Mouse (Mus musculus) G1E (cell line): Measurements from ENCODE around the gene Gm29735. TPM values are rescaled to one million over a fixed set of nuclear protein-coding genes. Genes with fewer than 3 reads are reported as not detected.
"Not testable (repeated sequence)": the region's sequence is repeated elsewhere in the genome, so short reads cannot be mapped to it uniquely, and the experiment has no call there.

Experiments used
- ATAC-seq: 2 replicates; pipeline ENCODE4 v1.8.0; 2016; ENCODE audit warnings: mild to moderate bottlenecking; ENCODE audit not compliant: insufficient number of reproducible peaks, poor library complexity, low FRiP score, severe bottlenecking; ENCODE audit errors: extremely low read depth
- DNase-seq: peaks from one replicate; pipeline ENCODE4 v3.0.0; 2012; ENCODE audit warnings: low spot score
- H3K27me3 ChIP-seq: 2 replicates; pipeline ENCODE4 v1.6.1; 2012; ENCODE audit warnings: mild to moderate bottlenecking, low read length, inconsistent platforms; ENCODE audit not compliant: insufficient read depth
- H3K36me3 ChIP-seq: replicated peaks from 2 replicates; pipeline ENCODE3; 2012; ENCODE audit warnings: mild to moderate bottlenecking, inconsistent platforms
- H3K4me1 ChIP-seq: 2 replicates; pipeline ENCODE4 v1.6.1; 2012; ENCODE audit warnings: low read depth, low read length, inconsistent platforms, mixed read lengths; ENCODE audit not compliant: insufficient read depth
- H3K4me3 ChIP-seq: 2 replicates; pipeline ENCODE4 v1.5.1; 2012; ENCODE audit warnings: low read depth, mild to moderate bottlenecking, inconsistent platforms, low read length, moderate library complexity, mixed read lengths
- H3K9me3 ChIP-seq: replicated peaks from 2 replicates; pipeline ENCODE4 v1.6.1; 2012; ENCODE audit warnings: inconsistent platforms
- CTCF ChIP-seq: IDR thresholded peaks from 2 replicates; pipeline ENCODE4 v1.5.1; 2012; ENCODE audit warnings: low read depth, low read length, inconsistent platforms, mixed read lengths
- GATA1 ChIP-seq: IDR thresholded peaks from 2 replicates; pipeline ENCODE4 v1.6.1; 2012; ENCODE audit warnings: borderline replicate concordance, low read length, inconsistent platforms, mixed read lengths
- GATA2 ChIP-seq: IDR thresholded peaks from 2 replicates; pipeline ENCODE4 v1.6.1; 2012; ENCODE audit warnings: low read depth, low read length, inconsistent platforms, borderline replicate concordance
- POLR2AphosphoS5 ChIP-seq: IDR thresholded peaks from 2 replicates; pipeline ENCODE4 v1.6.1; 2012; ENCODE audit warnings: low read depth, low read length, inconsistent platforms; ENCODE audit not compliant: insufficient replicate concordance
- TAL1 ChIP-seq: conservative IDR thresholded peaks from 2 replicates; pipeline ENCODE4 v1.6.1; 2012; ENCODE audit warnings: low read depth, low read length, inconsistent platforms, mixed read lengths
- polyA plus RNA-seq: library from polyadenylated mRNA; stranded (reverse); fragments of >175 nt; gene quantifications from 2 replicates; pipeline ENCODE4 v1.2.3, GENCODE M21; 2012
- total RNA-seq, 2 experiments: library from RNA; stranded (forward) in 1 of 2; stranded (reverse) in 1 of 2; fragments of 200-1000 nt in 1 of 2; fragments of >200 nt in 1 of 2; fragmentation: Nextera tagmentation in 1 of 2; gene quantifications; 2 replicates each; pipeline ENCODE4 v1.2.3; 2014 to 2017

Gm29735 gene
- total and polyA plus RNA-seq, 3 experiments, result not detected

- Histone ChIP-seq H3K27me3 (peaks cover 4% of the 10 kb centered on the region; the same call in 1 of the 2 replicates), H3K4me3 (no peak overlapping the region), H3K36me3 (no peaks in the 10 kb centered on the region), H3K9me3 (no peaks in the 10 kb centered on the region), H3K4me1 (no peaks in the 10 kb centered on the region)
- TF ChIP-seq TAL1 (no peak), GATA2 (no peak), GATA1 (no peak), POLR2AphosphoS5 (no peak)
- no peak for ATAC-seq
- DNase-seq, result no peak
These were observed 22.5 kb downstream of the Gm29735 start for GRCm38 (mm10) chr7:142134206-142134995.

GRCm38 (mm10) chr7:142128843-142129242 lies 28.1 kb downstream of the Gm29735 start:
- Histone ChIP-seq H3K4me3 (no peak overlapping the region), H3K36me3 (no peaks in the 10 kb centered on the region)

GRCm38 (mm10) chr7:142120629-142121028 lies 36.3 kb downstream of the Gm29735 start, which contains the start of gene Gm45618:
TSS of gene Gm45618 (minus strand) at chr7:142120729.
- not testable (repeated sequence) for H3K9me3 ChIP-seq, H3K27me3 ChIP-seq, H3K4me3 ChIP-seq, H3K4me1 ChIP-seq, DNase-seq, H3K36me3 ChIP-seq, ATAC-seq

More at GRCm38 (mm10) chr7:142128843-142129242, 28.1 kb downstream of the Gm29735 start:
- ATAC-seq (no peak), DNase-seq (no peak)
- Histone ChIP-seq H3K4me1 (no peaks in the 10 kb centered on the region), H3K9me3 (no peaks in the 10 kb centered on the region), H3K27me3 (peaks cover 4% of the 10 kb centered on the region; the same call in 1 of the 2 replicates)
- TF ChIP-seq GATA2 (no peak), POLR2AphosphoS5 (no peak), GATA1 (no peak)

GRCm38 (mm10) chr7:142119632-142120031 lies 37.3 kb downstream of the Gm29735 start:
- Histone ChIP-seq H3K36me3 (no peaks in the 10 kb centered on the region), H3K4me3 (no peak overlapping the region), H3K4me1 (no peaks in the 10 kb centered on the region), H3K27me3 (0 out of 2 replicates have a peak, but pooled peaks cover 3% of the 10 kb centered on the region), H3K9me3 (no peaks in the 10 kb centered on the region)
- DNase-seq (no peak), ATAC-seq (no peak)
- no peak for TF ChIP-seq GATA2
- no peak for TF ChIP-seq GATA1
- TF ChIP-seq CTCF, result no peak

Other genes starting within 250 kb of the Gm29735 start
Only the 20 nearest of the 21 such genes appear.
- not detected in 2 replicates for gene Brsk2, start 207.4 kb downstream of the Gm29735 start, total RNA-seq (2014; fragmentation: Nextera tagmentation)
- 0.05 TPM in 1 of 2 replicates, not detected in the other for gene Brsk2, start 207.4 kb downstream of the Gm29735 start, total RNA-seq (2017)
- not detected in 2 replicates for gene Brsk2, start 207.4 kb downstream of the Gm29735 start, polyA plus RNA-seq
- gene Mob2, start 96.0 kb downstream of the Gm29735 start, total RNA-seq (2014; fragmentation: Nextera tagmentation), result 23.3 and 25.9 TPM in 2 replicates
- 33.9 and 41.5 TPM in 2 replicates for gene Mob2, start 96.0 kb downstream of the Gm29735 start, total RNA-seq (2017)
- 36.3 and 37.1 TPM in 2 replicates for gene Mob2, start 96.0 kb downstream of the Gm29735 start, polyA plus RNA-seq
- 2.0 TPM in 1 of 2 replicates, not detected in the other for gene Dusp8, start 61.3 kb downstream of the Gm29735 start, total RNA-seq (2014; fragmentation: Nextera tagmentation)
- 0.06 and 0.11 TPM in 2 replicates for gene Dusp8, start 61.3 kb downstream of the Gm29735 start, total RNA-seq (2017)
- 0.01 TPM in 1 of 2 replicates, not detected in the other for gene Dusp8, start 61.3 kb downstream of the Gm29735 start, polyA plus RNA-seq
- not detected in 2 replicates for gene Gm45618, start 36.4 kb downstream of the Gm29735 start, total RNA-seq (2014; fragmentation: Nextera tagmentation)
- gene Gm45618, start 36.4 kb downstream of the Gm29735 start, total RNA-seq (2017), result not detected in 2 replicates
- not detected in 2 replicates for gene Gm45618, start 36.4 kb downstream of the Gm29735 start, polyA plus RNA-seq
- gene Gm39115, start 21.1 kb downstream of the Gm29735 start, total RNA-seq (2014; fragmentation: Nextera tagmentation), result not detected in 2 replicates
- not detected in 2 replicates for gene Gm39115, start 21.1 kb downstream of the Gm29735 start, total RNA-seq (2017)
- not detected in 2 replicates for gene Gm39115, start 21.1 kb downstream of the Gm29735 start, polyA plus RNA-seq
- gene Gm45337, start 12.5 kb downstream of the Gm29735 start, total RNA-seq (2014; fragmentation: Nextera tagmentation), result not detected in 2 replicates
- not detected in 2 replicates for gene Gm45337, start 12.5 kb downstream of the Gm29735 start, total RNA-seq (2017)
- not detected in 2 replicates for gene Gm45337, start 12.5 kb downstream of the Gm29735 start, polyA plus RNA-seq
- gene Gm4553, start 8.6 kb upstream of the Gm29735 start, total RNA-seq (2014; fragmentation: Nextera tagmentation), result not detected in 2 replicates
- not detected in 2 replicates for gene Gm4553, start 8.6 kb upstream of the Gm29735 start, total RNA-seq (2017)
- gene Gm4553, start 8.6 kb upstream of the Gm29735 start, polyA plus RNA-seq, result not detected in 2 replicates
- gene Krtap5-2, start 18.9 kb upstream of the Gm29735 start, total RNA-seq (2014; fragmentation: Nextera tagmentation), result not detected in 2 replicates
- 0.12 TPM in 1 of 2 replicates, not detected in the other for gene Krtap5-2, start 18.9 kb upstream of the Gm29735 start, total RNA-seq (2017)
- gene Krtap5-2, start 18.9 kb upstream of the Gm29735 start, polyA plus RNA-seq, result not detected in 2 replicates
- gene Gm10153, start 33.3 kb upstream of the Gm29735 start, total RNA-seq (2014; fragmentation: Nextera tagmentation), result not detected in 2 replicates
- gene Gm10153, start 33.3 kb upstream of the Gm29735 start, total RNA-seq (2017), result not detected in 2 replicates
- gene Gm10153, start 33.3 kb upstream of the Gm29735 start, polyA plus RNA-seq, result not detected in 2 replicates
- gene Krtap5-3, start 44.3 kb upstream of the Gm29735 start, total RNA-seq (2014; fragmentation: Nextera tagmentation), result not detected in 2 replicates
- gene Krtap5-3, start 44.3 kb upstream of the Gm29735 start, total RNA-seq (2017), result not detected in 2 replicates
- not detected in 2 replicates for gene Krtap5-3, start 44.3 kb upstream of the Gm29735 start, polyA plus RNA-seq
- gene Gm7579, start 54.7 kb upstream of the Gm29735 start, total RNA-seq (2014; fragmentation: Nextera tagmentation), result not detected in 2 replicates
- not detected in 2 replicates for gene Gm7579, start 54.7 kb upstream of the Gm29735 start, total RNA-seq (2017)
- not detected in 2 replicates for gene Gm7579, start 54.7 kb upstream of the Gm29735 start, polyA plus RNA-seq
- gene Krtap5-5, start 72.9 kb upstream of the Gm29735 start, total RNA-seq (2014; fragmentation: Nextera tagmentation), result not detected in 2 replicates
- gene Krtap5-5, start 72.9 kb upstream of the Gm29735 start, total RNA-seq (2017), result not detected in 2 replicates
- not detected in 2 replicates for gene Krtap5-5, start 72.9 kb upstream of the Gm29735 start, polyA plus RNA-seq
- not detected in 2 replicates for gene Gm40460, start 84.0 kb upstream of the Gm29735 start, total RNA-seq (2014; fragmentation: Nextera tagmentation)
- not detected in 2 replicates for gene Gm40460, start 84.0 kb upstream of the Gm29735 start, total RNA-seq (2017)
- not detected in 2 replicates for gene Gm40460, start 84.0 kb upstream of the Gm29735 start, polyA plus RNA-seq
- gene Gm2431, start 101.2 kb upstream of the Gm29735 start, total RNA-seq (2014; fragmentation: Nextera tagmentation), result not detected in 2 replicates
- not detected in 2 replicates for gene Gm2431, start 101.2 kb upstream of the Gm29735 start, total RNA-seq (2017)
- gene Gm2431, start 101.2 kb upstream of the Gm29735 start, polyA plus RNA-seq, result not detected in 2 replicates
- not detected in 2 replicates for gene Gm4559, start 117.2 kb upstream of the Gm29735 start, total RNA-seq (2014; fragmentation: Nextera tagmentation)
- not detected in 2 replicates for gene Gm4559, start 117.2 kb upstream of the Gm29735 start, total RNA-seq (2017)
- not detected in 2 replicates for gene Gm4559, start 117.2 kb upstream of the Gm29735 start, polyA plus RNA-seq
- gene Krtap5-1, start 140.0 kb upstream of the Gm29735 start, total RNA-seq (2014; fragmentation: Nextera tagmentation), result not detected in 2 replicates
- not detected in 2 replicates for gene Krtap5-1, start 140.0 kb upstream of the Gm29735 start, total RNA-seq (2017)
- not detected in 2 replicates for gene Krtap5-1, start 140.0 kb upstream of the Gm29735 start, polyA plus RNA-seq
- gene Krtap5-4, start 146.4 kb upstream of the Gm29735 start, total RNA-seq (2014; fragmentation: Nextera tagmentation), result not detected in 2 replicates
- gene Krtap5-4, start 146.4 kb upstream of the Gm29735 start, total RNA-seq (2017), result not detected in 2 replicates
- not detected in 2 replicates for gene Krtap5-4, start 146.4 kb upstream of the Gm29735 start, polyA plus RNA-seq
- not detected in 2 replicates for gene Ifitm10, start 216.6 kb upstream of the Gm29735 start, total RNA-seq (2014; fragmentation: Nextera tagmentation)
- gene Ifitm10, start 216.6 kb upstream of the Gm29735 start, total RNA-seq (2017), result 0.81 and 0.93 TPM in 2 replicates
- gene Ifitm10, start 216.6 kb upstream of the Gm29735 start, polyA plus RNA-seq, result 0.33 and 0.52 TPM in 2 replicates
- gene Gm49369, start 225.6 kb upstream of the Gm29735 start, total RNA-seq (2014; fragmentation: Nextera tagmentation), result not detected in 2 replicates
- 246 and 291 TPM in 2 replicates for gene Gm49369, start 225.6 kb upstream of the Gm29735 start, total RNA-seq (2017)
- gene Gm49369, start 225.6 kb upstream of the Gm29735 start, polyA plus RNA-seq, result 28.2 and 43.6 TPM in 2 replicates
- gene Ctsd, start 230.9 kb upstream of the Gm29735 start, total RNA-seq (2014; fragmentation: Nextera tagmentation), result 102 and 133 TPM in 2 replicates
- 1,036 and 1,228 TPM in 2 replicates for gene Ctsd, start 230.9 kb upstream of the Gm29735 start, total RNA-seq (2017)
- 43.0 and 64.7 TPM in 2 replicates for gene Ctsd, start 230.9 kb upstream of the Gm29735 start, polyA plus RNA-seq